Mouse (Mus musculus): ENCODE data around the gene Dok1.
A peak's percentile ranks its signal among the peaks of the same experiment; 100 is the strongest.

The Dok1 gene

GRCm38 (mm10) chr6:83049367-83049766 is 16.1 kb upstream of the Dok1 start:
- DNase-seq (ENCODE audit: low spot score): no peak

- DNase-seq (ENCODE audit: low spot score): no peak
These were observed 11.5 kb upstream of the Dok1 start for GRCm38 (mm10) chr6:83044742-83045141.

DNA sequence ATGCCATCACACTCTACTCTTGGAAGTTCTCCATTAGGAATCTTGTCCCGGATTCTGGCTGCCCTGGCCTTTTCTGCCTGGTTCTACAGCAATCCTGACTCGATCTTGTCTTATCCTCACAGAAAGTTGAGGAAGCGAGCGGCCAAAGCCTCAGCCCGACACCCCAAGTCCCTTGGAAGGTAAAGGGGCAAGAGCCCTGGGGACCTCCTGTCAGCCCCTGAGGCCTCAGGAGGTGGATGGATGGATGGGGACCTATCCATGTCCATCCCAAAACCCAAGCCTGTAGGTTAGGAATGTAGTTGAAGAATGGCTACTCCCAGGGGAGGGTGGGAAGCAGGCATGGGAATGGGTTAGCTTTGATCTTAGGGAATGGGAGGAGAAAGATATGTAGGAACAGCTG is 10.7 kb upstream of the Dok1 start:
- DNase-seq (ENCODE audit: low spot score): no peak

GRCm38 (mm10) chr6:83043561-83043960 is 10.3 kb upstream of the Dok1 start:
- DNase-seq (ENCODE audit: low spot score): no peak

DNA sequence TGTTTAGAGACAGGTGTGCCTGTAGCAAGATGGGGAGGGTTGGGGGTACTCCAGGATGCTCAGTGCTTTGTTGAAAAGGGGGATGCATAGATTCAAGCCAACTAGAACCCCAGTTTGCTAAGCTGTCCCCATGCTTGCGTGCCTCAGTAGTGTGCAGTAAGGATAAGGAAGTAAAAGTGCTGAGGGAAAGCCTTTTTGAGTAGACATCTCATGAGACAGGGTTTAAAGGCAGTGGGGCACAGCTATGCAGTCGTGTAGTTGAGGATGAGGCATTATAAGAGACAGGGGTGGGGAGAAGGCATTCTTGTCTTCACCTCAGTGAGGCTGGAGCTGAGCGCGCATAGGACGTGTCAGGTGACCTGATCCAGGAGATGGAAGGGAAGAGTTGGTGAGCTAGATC is 7.3 kb upstream of the Dok1 start:
- DNase-seq (ENCODE audit: low spot score): no peak

GRCm38 (mm10) chr6:83038496-83039012 is 5.3 kb upstream of the Dok1 start:
- peak; percentile 71 for DNase-seq (ENCODE audit: low spot score)

DNA sequence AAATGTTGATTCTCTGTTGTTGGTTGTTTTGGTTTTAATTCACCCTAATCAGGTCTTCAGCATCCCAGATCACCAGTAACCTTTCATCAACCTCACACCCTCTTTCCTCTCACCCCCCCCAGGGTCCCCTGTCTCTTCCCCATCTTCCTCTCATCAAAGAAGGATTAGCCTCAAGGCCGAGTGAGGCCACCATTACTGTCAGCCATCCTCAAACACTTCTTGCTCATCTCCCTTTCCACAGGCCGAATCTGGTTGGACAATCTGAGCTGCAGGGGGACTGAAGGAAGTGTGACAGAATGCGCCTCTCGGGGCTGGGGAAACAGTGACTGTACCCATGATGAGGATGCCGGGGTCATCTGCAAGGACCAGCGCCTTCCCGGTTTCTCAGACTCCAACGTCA is 3.9 kb upstream of the Dok1 start:
- no peak for DNase-seq (ENCODE audit: low spot score)

GRCm38 (mm10) chr6:83034463-83035055 is 1.3 kb upstream of the Dok1 start:
- DNase-seq (ENCODE audit: low spot score): no peak

GRCm38 (mm10) chr6:83032769-83033191 is 491 bp downstream of the Dok1 start:
- DNase-seq (ENCODE audit: low spot score): peak; percentile 45

- DNase-seq (ENCODE audit: low spot score): no peak
These were observed 1.2 kb downstream of the Dok1 start for GRCm38 (mm10) chr6:83031921-83032590.

- DNase-seq (ENCODE audit: low spot score): no peak
These were observed 2.2 kb downstream of the Dok1 start for GRCm38 (mm10) chr6:83031111-83031510.

- no peak for DNase-seq (ENCODE audit: low spot score)
These were observed 3.5 kb downstream of the Dok1 start for GRCm38 (mm10) chr6:83029777-83030176.

DNA sequence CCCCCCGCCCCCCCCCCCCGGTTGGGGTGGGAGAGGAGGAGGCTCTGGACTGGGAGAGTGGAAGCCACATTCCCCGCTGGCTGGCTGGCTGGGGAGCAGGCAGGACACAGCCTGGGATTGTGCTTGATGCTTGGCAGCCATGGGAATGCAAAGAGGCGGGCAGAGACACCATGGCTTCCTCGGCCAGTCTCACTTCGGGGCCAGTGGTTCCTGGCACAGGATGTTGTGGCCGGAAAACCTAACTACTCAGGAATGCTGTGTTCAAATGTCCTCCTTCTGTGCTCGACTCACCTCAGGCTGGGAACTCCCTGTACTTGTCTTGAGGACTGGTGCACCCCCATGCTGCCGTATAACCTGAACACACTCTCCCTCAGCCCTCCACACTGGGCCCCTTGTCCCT is 5.6 kb downstream of the Dok1 start:
- DNase-seq (ENCODE audit: low spot score): no peak

- DNase-seq (ENCODE audit: low spot score): no peak
These were observed 6.0 kb downstream of the Dok1 start for GRCm38 (mm10) chr6:83027293-83027692.

DNA sequence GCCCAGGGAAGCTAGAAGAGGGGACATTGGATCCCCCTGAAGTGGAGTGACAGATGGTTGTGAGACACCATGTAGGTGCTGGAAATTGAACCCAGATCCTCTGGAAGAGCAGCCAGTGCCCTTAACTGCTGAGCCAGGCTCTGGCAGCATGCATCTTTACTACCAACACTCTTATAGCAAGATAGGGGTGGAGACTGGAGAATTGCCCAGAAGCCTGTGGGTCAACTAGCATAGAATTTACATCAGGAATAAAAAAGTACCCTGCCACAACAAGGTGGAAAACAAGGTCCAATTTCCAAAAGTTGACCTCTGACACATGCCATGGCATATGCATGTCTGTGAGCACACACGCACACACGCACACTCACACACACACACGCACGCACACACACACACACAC is 8.1 kb downstream of the Dok1 start:
- DNase-seq (ENCODE audit: low spot score): no peak

GRCm38 (mm10) chr6:83024421-83024820 is 8.8 kb downstream of the Dok1 start:
- DNase-seq (ENCODE audit: low spot score): no peak

- no peak for DNase-seq (ENCODE audit: low spot score)
These were observed 9.5 kb downstream of the Dok1 start for GRCm38 (mm10) chr6:83023786-83024185.

GRCm38 (mm10) chr6:83023008-83023407 is 10.3 kb downstream of the Dok1 start:
- no peak for DNase-seq (ENCODE audit: low spot score)

DNA sequence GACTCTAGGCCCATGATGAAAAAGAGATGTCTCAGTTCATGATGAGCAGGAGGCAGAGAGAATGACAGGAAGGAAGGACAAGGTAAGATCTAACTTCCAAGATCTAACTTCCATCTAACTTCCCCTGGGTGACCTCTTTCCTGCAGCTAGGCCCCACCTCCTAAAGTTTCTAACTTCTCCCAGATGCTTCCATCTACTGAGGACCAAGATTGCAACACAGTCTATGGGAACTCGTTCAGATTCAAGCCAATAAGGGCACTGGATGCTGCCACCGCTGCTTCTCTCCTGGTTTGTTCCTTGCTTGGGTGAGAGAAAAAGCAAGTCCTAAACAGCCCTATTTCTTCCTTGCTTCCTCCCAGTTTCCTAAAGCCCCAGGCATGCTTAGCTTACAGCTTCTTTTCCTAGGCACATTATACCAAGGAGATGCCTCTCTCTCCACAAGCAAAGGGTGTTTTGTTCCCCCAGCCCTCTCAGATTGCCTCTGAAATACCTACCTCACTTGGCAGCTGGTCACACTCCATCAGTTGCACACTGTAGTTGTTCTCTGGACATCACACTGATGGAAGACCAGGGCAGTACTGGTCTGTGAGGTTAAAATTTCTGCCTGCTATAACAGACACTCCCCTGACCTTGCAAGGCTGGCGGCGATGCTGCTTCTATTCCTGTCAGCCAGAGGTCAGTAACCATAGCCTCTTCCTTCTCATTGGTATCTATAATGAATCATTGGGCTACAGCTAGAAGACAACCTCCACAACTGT is 12.3 kb downstream of the Dok1 start:
- DNase-seq (ENCODE audit: low spot score): no peak

- no peak for DNase-seq (ENCODE audit: low spot score)
These were observed 13.2 kb downstream of the Dok1 start for GRCm38 (mm10) chr6:83020121-83020520.

DNA sequence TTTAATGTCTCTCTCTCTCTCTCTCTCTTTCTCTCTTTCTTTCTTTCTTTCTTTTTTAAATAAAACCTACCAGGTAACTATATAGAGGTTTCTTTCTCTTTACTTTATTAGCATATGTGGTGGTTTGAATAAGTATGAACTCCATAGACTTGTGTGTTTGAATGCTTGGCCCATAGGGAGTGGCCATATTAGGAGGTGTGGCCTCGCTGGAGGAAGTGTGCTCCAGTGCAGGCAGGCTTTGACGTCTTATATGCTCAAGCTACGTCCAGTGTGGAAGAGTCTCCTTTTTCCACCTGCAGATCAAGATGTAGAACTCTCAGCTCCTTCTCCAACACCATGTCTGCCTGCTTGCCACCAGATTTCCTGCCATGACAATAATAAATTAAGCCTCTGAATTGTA is 14.2 kb downstream of the Dok1 start:
- DNase-seq (ENCODE audit: low spot score): no peak

DNA sequence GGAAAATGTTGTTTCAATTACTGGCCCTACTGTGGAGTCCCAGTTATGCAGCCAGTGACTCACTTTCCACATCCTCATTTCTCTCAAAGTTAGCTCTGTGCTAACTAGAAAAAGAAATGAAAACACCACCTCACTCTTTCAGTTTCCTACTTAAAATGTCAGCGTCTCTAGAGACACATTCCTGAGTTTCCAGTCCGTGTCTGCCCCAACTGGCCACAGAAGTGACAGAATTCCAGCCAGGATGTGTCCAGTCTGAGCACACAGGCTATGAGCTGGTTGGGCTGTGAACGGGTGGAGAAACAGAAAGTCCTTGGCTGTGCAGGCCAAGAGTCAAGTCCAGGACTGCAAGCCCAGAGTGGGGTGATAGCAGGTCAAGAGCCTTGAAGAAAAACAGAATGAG is 16.1 kb downstream of the Dok1 start:
- DNase-seq (ENCODE audit: low spot score): no peak

DNA sequence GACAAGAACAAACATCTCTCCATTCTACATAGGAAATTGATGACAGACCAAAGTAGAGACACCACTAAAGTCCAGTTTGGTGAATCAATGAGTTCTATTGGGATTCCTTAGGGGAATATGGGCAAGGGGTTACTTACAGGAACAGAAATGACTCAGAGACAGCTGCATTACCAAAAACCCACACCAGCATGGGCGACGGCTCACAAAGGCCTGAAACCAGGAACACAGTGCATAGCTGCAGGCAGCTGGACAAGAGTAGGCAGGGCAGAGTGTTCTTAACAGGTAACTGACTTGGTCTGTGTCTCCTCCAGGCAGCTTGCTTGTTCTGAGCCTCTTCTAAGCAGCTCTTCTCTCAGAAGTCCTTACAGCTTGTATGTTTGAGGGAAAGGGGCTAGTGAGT is 17.5 kb downstream of the Dok1 start:
- DNase-seq (ENCODE audit: low spot score): no peak

All from ovary, postnatal 10 days (tissue).